Mouse (Mus musculus): ENCODE data around the gene Tnrc18.

Tnrc18 gene

GRCm38 (mm10) chr5:142810710-142811599 is 6.5 kb downstream of the Tnrc18 start:
- peak; percentile 54 for DNase-seq (ENCODE audit: low read depth, low spot score)

DNA sequence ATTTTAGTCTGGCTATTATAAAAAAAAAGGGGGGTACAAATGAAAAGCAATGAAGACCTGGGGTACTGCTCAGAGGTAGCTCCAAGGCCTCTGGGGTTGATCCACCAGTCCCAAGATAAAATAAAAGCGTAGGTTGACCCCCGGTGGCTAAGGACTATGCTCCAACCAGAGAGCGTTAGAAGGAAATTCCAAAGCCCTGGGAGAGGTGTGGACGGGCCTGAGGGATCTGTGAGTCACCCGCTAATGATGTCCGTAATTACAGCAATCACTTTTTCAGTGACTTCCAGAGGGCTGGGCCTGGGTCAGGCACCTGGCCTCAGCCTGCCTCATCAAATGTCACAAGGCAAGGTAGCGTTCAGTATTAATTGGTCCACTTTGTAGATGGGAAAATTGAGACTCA is 9.8 kb downstream of the Tnrc18 start:
- no peak for DNase-seq (ENCODE audit: low read depth, low spot score)

DNA sequence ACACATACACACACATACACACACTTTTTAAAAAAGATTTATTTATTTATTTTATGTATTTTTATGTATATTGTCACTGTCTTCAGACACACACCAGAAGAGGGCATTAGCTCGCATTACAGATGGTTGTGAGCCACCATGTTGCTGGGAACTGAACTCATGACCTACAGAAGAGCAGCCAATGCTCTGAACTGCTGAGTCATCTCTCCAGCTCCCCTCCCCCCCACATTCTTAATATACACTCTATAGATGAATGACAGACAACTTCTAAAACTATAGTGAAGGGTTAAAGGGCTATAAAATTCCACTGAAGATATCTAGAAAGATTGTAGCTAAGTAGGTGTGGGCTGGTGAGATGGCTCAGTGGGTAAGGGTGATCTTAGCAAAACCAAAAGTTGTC is 13.7 kb downstream of the Tnrc18 start:
- peak; percentile 47 for DNase-seq (ENCODE audit: low read depth, low spot score)

GRCm38 (mm10) chr5:142802884-142803283 is 14.6 kb downstream of the Tnrc18 start:
- DNase-seq (ENCODE audit: low read depth, low spot score), result no peak

DNA sequence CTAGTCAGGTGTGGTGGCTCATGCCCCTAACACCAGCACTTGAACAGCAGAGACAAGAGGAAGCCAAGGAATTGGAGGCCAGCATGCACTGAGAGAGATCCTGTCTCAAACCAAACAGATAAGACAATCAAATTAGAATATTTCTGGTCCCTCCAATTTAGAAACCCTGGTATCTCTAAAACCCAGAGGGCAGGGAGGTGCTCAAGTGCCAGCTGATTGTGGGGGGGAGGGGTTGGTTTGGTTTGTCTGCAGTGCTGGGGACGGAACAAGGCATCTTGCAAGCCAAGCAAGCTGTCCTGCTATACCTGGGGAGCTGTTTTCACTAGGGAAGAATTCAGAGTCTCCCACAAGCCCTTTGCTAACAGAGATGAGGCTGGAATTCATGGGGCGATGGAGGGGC is 15.5 kb downstream of the Tnrc18 start:
- no peak for DNase-seq (ENCODE audit: low read depth, low spot score)

DNA sequence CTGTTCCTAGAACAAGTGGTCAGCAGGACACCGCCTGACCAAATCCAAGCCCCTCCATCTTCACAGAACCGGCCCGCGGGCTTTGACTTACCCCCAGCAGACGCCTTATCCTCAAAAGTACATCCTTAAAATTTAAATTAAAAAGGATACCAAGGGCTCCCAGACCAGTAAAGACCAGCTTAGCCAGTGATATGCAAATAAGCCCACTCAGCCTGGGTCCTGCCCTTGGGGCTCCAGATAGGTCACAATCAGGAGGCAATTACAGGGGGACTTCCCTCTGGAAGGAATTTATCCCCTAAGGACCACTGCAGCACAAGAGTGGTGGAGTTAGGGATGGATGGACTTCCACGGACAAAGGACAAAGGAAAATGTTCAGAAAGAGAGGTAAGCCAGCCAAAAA is 16.8 kb downstream of the Tnrc18 start:
- peak; percentile 80 for DNase-seq (ENCODE audit: low read depth, low spot score)

DNA sequence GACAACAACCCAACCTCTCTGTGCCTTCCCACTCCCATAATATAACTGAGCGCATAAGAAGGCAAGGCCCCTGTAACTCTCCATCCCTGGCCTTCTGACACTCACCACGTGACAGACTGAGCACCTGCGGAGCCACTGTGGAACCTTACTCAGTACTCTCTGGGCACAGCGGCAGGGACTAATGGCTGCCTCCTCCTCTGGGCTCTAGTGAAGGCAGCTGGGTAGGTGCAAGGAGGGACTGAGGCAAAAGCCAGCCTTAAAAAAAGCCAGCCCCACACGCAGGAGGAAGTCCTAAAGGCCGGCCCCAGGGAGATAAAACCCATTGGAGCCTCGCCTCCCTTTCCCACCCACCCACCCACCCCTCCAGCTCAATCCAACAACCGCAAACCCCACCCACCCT is 17.3 kb downstream of the Tnrc18 start:
- DNase-seq (ENCODE audit: low read depth, low spot score), result peak; percentile 75

- DNase-seq (ENCODE audit: low read depth, low spot score), result peak; percentile 79
These were observed 18.2 kb downstream of the Tnrc18 start for GRCm38 (mm10) chr5:142799259-142799658.

DNA sequence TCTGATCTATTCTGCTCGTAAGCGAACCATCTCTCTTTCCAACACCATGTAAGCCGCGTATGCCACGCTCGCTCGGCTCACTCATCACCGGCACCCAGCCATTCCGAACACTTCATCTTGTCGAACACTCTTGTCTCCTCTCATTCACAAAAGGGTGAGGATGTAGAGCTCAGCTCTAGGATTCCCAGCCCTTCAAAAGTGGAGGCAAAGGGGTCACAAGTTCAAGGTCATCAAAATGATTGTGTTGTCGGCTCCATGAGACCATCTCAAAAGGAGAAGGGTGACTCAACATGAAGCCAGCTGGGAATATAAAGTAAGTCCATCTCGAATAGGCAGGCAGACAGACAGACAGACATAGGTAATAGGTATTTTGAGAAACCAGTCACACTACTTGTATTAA is 19.3 kb downstream of the Tnrc18 start:
- peak; percentile 85 for DNase-seq (ENCODE audit: low read depth, low spot score)

DNA sequence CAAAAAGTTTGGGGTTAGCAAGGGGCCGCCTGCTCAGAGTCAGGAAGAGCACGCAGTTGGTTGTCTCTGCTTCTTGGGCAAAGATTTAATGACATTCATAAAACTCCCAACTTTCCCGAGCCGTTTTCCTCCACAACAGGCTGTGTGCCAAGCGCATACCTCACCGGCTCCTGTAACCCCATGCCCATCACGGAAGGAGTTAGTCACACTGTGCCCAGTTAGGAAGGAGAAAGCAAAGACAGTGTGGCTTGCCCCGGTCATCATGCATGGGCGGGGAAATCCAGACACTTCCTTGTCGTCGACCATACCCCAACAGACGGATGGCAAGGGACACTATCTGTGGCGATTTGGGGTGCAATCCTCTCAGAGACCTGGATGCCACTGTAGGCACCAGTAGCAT is 19.8 kb downstream of the Tnrc18 start:
- DNase-seq (ENCODE audit: low read depth, low spot score), result no peak

- DNase-seq (ENCODE audit: low read depth, low spot score), result no peak
These were observed 20.5 kb downstream of the Tnrc18 start for GRCm38 (mm10) chr5:142796921-142797320.

DNA sequence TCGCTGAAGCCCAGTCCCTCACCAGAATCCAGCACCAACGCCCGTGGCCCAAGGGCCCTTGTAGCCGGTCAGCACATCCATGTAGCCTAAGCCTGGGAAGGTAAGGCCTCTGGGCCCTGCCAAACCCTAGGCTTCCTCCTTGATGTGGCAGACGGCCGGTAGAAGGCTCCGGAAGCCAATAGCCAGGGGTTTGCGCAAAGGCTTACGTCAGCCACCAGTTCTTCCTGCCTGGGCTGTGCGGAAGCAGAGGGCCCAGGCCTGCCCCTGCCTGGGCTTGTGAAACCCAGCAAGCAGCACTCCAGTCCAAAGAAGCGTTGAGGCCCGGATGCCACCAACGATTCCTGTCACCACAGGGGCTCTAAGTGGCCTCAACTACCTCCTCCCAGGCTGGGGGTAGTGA is 22.9 kb downstream of the Tnrc18 start:
- no peak for DNase-seq (ENCODE audit: low read depth, low spot score)

DNA sequence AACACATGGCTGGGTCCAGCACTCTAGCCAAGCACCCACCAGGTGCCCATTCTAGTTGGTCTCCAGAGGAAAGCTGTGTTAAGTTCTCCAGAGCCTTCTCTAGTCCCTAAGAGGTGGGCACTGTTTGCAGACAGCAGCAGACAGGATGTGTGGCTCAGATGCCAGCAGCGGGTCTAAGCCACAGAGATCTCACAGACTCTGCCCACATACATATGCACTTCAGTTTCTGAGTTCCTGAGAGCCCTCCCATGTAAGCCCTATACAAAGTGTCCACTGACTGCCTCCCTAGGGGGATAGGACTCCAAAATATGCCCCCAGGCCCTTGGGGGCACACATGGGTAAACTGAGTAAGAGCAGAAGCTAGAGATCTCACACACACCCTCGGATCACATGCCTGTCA is 23.3 kb downstream of the Tnrc18 start:
- DNase-seq (ENCODE audit: low read depth, low spot score), result no peak

GRCm38 (mm10) chr5:142792594-142792993 is 24.9 kb downstream of the Tnrc18 start:
- peak; percentile 78 for DNase-seq (ENCODE audit: low read depth, low spot score)

DNA sequence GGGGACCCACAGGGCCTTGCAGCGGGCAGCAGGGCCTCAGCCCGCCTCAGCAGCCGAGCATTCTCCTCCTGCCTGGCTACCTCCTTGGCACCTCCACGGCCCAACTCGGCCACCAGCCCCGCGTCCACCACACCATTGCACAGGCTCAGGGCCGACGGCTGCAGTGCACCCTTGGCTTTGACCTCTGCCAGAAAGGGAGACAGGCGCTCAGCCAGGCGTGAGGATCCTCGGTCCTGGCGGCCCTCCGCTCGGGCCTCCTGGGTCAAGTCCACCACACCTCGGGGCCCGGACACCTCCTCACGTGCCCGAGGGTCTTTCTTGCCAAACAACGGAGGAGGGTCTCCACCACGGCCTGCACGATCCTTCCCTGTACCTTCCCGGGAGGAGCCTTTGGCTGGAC is 29.2 kb downstream of the Tnrc18 start:
- no peak for DNase-seq (ENCODE audit: low read depth, low spot score)

GRCm38 (mm10) chr5:142787304-142787905 is 30.1 kb downstream of the Tnrc18 start:
- DNase-seq (ENCODE audit: low read depth, low spot score), result peak; percentile 52

DNA sequence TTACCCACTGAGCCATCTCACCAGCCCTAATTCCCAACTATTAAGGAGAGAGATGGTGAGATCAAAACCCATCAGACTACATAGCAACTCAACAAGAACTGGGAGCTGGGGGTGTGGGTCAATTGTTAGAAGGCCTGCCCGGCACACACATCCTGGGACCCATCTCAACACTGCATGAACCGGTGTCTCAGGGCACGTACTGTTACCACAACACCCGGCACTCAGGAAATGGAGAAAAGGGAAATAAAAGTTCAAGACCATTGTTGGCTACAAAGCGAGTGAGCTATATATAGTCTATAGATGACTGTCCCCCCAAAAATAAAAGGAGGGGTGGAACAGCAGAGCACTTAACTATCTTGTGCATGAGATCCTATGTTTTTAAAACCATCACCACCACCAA is 30.8 kb downstream of the Tnrc18 start:
- DNase-seq (ENCODE audit: low read depth, low spot score), result no peak

- no peak for DNase-seq (ENCODE audit: low read depth, low spot score)
These were observed 31.2 kb downstream of the Tnrc18 start for GRCm38 (mm10) chr5:142786215-142786614.

- DNase-seq (ENCODE audit: low read depth, low spot score), result no peak
These were observed 34.3 kb downstream of the Tnrc18 start for GRCm38 (mm10) chr5:142783142-142783540.

- peak; percentile 98 for DNase-seq (ENCODE audit: low read depth, low spot score)
These were observed 34.9 kb downstream of the Tnrc18 start for GRCm38 (mm10) chr5:142782459-142783141.

GRCm38 (mm10) chr5:142780579-142780978 is 36.9 kb downstream of the Tnrc18 start:
- no peak for DNase-seq (ENCODE audit: low read depth, low spot score)

- DNase-seq (ENCODE audit: low read depth, low spot score), result no peak
These were observed 38.6 kb downstream of the Tnrc18 start for GRCm38 (mm10) chr5:142778871-142779270.

GRCm38 (mm10) chr5:142778135-142778534 is 39.3 kb downstream of the Tnrc18 start:
- DNase-seq (ENCODE audit: low read depth, low spot score), result no peak
